Mouse (Mus musculus): ENCODE measurements around the gene P2ry12. TPM values are rescaled to one million over a fixed set of nuclear protein-coding genes. Genes with fewer than 3 reads are reported as not detected.

The P2ry12 gene
- polyA plus RNA-seq, 1 experiment from 2014 or later: 0.96 TPM

- H3K36me3 ChIP-seq (ENCODE audit: control insufficient read depth, insufficient read depth, low read length): peaks cover 9% of the 10 kb centered on the region; the same call in 1 of the 2 replicates
- no peaks in the 10 kb centered on the region for H3K9me3 ChIP-seq (ENCODE audit: control insufficient read depth, low read length)
- 86% methylated on average over 9 of the region's 9 CpGs for WGBS
- no peaks in the 10 kb centered on the region for H3K27me3 ChIP-seq (ENCODE audit: control insufficient read depth, insufficient read depth, low read length)
- no peak overlapping the region for H3K4me3 ChIP-seq (ENCODE audit: control insufficient read depth in 1 of 2, insufficient read depth in 1 of 2, low read depth in 1 of 2, low read length in 2 of 2)
- H3K4me2 ChIP-seq (ENCODE audit: low read length): no peak overlapping the region
- ATAC-seq (ENCODE audit: insufficient number of reproducible peaks, insufficient read depth, low FRiP score, low read depth): no peak
- no peak overlapping the region for H3K9ac ChIP-seq (ENCODE audit: low read length)
- no peaks in the 10 kb centered on the region for H3K4me1 ChIP-seq (ENCODE audit: control insufficient read depth in 2 of 2, insufficient read depth in 2 of 2, low read length in 2 of 2)
- no peak overlapping the region for H3K27ac ChIP-seq (replicated peaks in 1 of 2; ENCODE audit: control insufficient read depth in 1 of 2, insufficient read depth in 1 of 2, low read depth in 2 of 2, low read length in 2 of 2)
These were observed 780 bp downstream of the P2ry12 start for GRCm38 (mm10) chr3:59261709-59262472.

- H3K27ac ChIP-seq (replicated peaks in 1 of 2; ENCODE audit: control insufficient read depth in 1 of 2, insufficient read depth in 1 of 2, low read depth in 2 of 2, low read length in 2 of 2): no peak overlapping the region
- ATAC-seq (ENCODE audit: insufficient number of reproducible peaks, insufficient read depth, low FRiP score, low read depth): no peak
- H3K4me3 ChIP-seq (ENCODE audit: control insufficient read depth in 1 of 2, insufficient read depth in 1 of 2, low read depth in 1 of 2, low read length in 2 of 2): no peak overlapping the region
- no peak overlapping the region for H3K9ac ChIP-seq (ENCODE audit: low read length)
- no peaks in the 10 kb centered on the region for H3K27me3 ChIP-seq (ENCODE audit: control insufficient read depth, insufficient read depth, low read length)
- H3K9me3 ChIP-seq (ENCODE audit: control insufficient read depth, low read length): no peaks in the 10 kb centered on the region
- no peak overlapping the region for H3K4me2 ChIP-seq (ENCODE audit: low read length)
- WGBS: 72% methylated on average over 5 of the region's 5 CpGs
- no peaks in the 10 kb centered on the region for H3K4me1 ChIP-seq (ENCODE audit: control insufficient read depth in 2 of 2, insufficient read depth in 2 of 2, low read length in 2 of 2)
- H3K36me3 ChIP-seq (ENCODE audit: control insufficient read depth, insufficient read depth, low read length): peaks cover 9% of the 10 kb centered on the region; the same call in 1 of the 2 replicates
These were observed 1.9 kb downstream of the P2ry12 start for GRCm38 (mm10) chr3:59260745-59261144.

DNA sequence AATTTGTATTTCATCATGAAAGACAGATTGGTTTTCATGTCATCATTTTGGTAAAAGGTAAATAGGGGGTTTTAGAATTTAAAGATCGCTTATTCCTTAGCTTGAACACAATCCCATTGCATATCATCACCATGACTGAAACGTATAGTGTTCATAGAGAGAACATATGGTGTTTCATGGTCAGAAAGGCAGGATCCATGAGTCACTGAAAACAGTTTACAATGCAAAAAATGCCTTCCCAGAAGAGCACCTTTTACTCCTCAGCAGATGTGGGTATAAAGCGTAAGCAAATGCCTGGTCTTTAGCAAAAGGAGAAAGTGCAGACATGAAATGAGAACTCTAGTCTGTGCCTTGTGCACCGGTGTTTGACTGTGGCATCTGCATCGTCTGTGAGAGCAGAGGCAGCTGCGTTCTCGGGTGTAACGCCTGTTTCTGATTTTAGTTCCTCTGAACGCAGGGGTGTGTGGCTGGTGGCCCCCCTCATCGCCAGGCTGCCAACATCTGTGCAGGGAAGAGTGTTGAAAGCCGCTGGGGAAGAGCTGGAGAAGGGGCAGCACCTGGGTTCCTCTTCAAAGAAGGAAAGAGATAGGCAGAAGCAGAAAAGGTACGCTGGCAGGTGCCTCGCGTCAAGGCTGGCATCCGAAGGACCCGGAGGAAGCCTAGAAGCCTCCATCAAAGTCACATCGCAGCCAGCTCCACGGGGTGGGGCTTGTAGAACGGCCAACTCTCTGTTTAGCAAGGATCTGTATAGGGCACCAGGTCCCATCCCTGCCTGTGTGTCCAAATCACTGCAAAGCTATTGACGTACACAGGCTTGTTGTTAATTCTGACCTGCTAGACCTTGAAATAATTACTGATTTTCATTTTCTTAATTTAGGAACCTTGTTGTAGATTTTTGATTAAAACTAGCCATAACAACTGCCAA is 4.7 kb downstream of the P2ry12 start:
- Histone ChIP-seq H3K4me1 (ENCODE audit: control insufficient read depth in 2 of 2, insufficient read depth in 2 of 2, low read length in 2 of 2) (no peaks in the 10 kb centered on the region), H3K27ac (replicated peaks in 1 of 2; ENCODE audit: control insufficient read depth in 1 of 2, insufficient read depth in 1 of 2, low read depth in 2 of 2, low read length in 2 of 2) (no peak overlapping the region), H3K9ac (ENCODE audit: low read length) (no peak overlapping the region), H3K9me3 (ENCODE audit: control insufficient read depth, low read length) (no peaks in the 10 kb centered on the region), H3K36me3 (ENCODE audit: control insufficient read depth, insufficient read depth, low read length) (0 out of 2 replicates have a peak, but pooled peaks cover 3% of the 10 kb centered on the region), H3K4me2 (ENCODE audit: low read length) (no peak overlapping the region), H3K27me3 (ENCODE audit: control insufficient read depth, insufficient read depth, low read length) (no peaks in the 10 kb centered on the region), H3K4me3 (ENCODE audit: control insufficient read depth in 1 of 2, insufficient read depth in 1 of 2, low read depth in 1 of 2, low read length in 2 of 2) (no peak overlapping the region)
- ATAC-seq (ENCODE audit: insufficient number of reproducible peaks, insufficient read depth, low FRiP score, low read depth): no peak
- WGBS: 82% methylated on average over 20 of the region's 20 CpGs

DNA sequence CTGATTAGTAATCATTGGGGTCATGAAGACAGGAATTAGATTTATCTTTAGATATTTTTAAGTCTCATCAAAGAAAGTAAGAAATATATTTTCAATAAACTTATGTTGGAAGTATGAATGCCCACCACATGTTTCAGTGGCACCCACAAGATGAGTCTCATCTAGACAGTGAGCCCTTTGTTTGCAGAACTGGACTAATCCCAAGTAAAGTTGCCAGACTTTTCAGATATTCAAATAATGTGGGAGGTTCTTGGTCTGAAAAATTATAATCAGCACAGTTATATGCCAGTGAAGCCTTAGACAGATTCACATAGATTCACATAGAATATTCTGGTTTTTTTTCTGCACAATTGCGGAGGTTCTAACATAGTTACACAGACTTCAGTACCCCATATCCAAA is 12.2 kb downstream of the P2ry12 start:
- no peak for ATAC-seq (ENCODE audit: insufficient number of reproducible peaks, insufficient read depth, low FRiP score, low read depth)

DNA sequence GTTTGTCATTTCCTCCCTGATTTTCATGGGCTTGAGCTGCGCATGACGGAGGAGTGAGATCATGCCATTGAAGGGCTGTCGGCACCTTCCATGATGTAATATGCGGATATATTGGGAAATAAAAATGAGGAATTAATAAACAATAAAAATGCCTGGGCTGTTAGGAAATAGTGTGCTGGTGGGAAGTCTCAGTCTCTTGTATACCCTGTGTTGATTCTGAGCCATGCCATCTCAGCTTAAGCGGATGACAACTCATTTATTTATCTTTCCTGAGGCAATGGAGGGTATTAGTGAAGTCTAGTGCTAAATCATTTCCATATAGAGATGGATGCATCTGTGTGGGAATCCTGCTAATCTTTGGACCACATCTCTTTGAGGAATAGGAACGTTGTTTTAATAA is 14.6 kb downstream of the P2ry12 start:
- Histone ChIP-seq H3K9ac (ENCODE audit: low read length) (no peak overlapping the region), H3K27ac (replicated peaks in 1 of 2; ENCODE audit: control insufficient read depth in 1 of 2, insufficient read depth in 1 of 2, low read depth in 2 of 2, low read length in 2 of 2) (no peak overlapping the region), H3K4me3 (ENCODE audit: control insufficient read depth in 1 of 2, insufficient read depth in 1 of 2, low read depth in 1 of 2, low read length in 2 of 2) (no peak overlapping the region), H3K36me3 (ENCODE audit: control insufficient read depth, insufficient read depth, low read length) (no peaks in the 10 kb centered on the region), H3K27me3 (ENCODE audit: control insufficient read depth, insufficient read depth, low read length) (no peaks in the 10 kb centered on the region), H3K4me1 (ENCODE audit: control insufficient read depth in 2 of 2, insufficient read depth in 2 of 2, low read length in 2 of 2) (peaks cover 0 to 9% of the 10 kb centered on the region in 2 experiments), H3K9me3 (ENCODE audit: control insufficient read depth, low read length) (no peaks in the 10 kb centered on the region), H3K4me2 (ENCODE audit: low read length) (no peak overlapping the region)
- ATAC-seq (ENCODE audit: insufficient number of reproducible peaks, insufficient read depth, low FRiP score, low read depth): no peak
- WGBS: 84% methylated on average over 6 of the region's 6 CpGs

More for the DNA sequence above, 12.2 kb downstream of the P2ry12 start:
- H3K9ac ChIP-seq (ENCODE audit: low read length): no peak overlapping the region
- WGBS: 95% methylated on average over 1 of the region's 1 CpGs
- H3K36me3 ChIP-seq (ENCODE audit: control insufficient read depth, insufficient read depth, low read length): no peaks in the 10 kb centered on the region
- no peak overlapping the region for H3K27ac ChIP-seq (replicated peaks in 1 of 2; ENCODE audit: control insufficient read depth in 1 of 2, insufficient read depth in 1 of 2, low read depth in 2 of 2, low read length in 2 of 2)
- no peaks in the 10 kb centered on the region for H3K27me3 ChIP-seq (ENCODE audit: control insufficient read depth, insufficient read depth, low read length)
- no peaks in the 10 kb centered on the region for H3K9me3 ChIP-seq (ENCODE audit: control insufficient read depth, low read length)
- no peaks in the 10 kb centered on the region for H3K4me1 ChIP-seq (ENCODE audit: control insufficient read depth in 2 of 2, insufficient read depth in 2 of 2, low read length in 2 of 2)
- no peak overlapping the region for H3K4me3 ChIP-seq (ENCODE audit: control insufficient read depth in 1 of 2, insufficient read depth in 1 of 2, low read depth in 1 of 2, low read length in 2 of 2)
- no peak overlapping the region for H3K4me2 ChIP-seq (ENCODE audit: low read length)

DNA sequence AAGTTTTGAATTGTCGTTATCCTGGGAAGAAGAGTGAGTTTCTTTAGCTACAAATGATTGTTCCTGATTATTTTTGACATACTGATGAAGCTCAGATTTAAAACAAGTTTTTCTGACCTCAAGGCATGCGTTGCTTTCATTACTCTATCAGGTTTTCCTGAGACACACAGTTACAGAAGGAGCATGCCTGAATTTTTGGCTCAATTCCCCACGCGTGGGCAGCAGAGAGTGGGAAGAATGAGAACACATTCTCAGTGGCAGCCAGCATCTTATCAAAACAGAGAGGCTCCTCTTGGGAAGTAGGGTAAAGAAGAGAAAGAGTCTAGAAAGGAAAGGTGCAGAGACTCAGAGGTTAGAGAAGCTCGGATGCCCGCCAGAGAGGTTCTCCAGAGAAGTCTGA is 19.3 kb downstream of the P2ry12 start:
- Histone ChIP-seq H3K4me1 (ENCODE audit: control insufficient read depth in 2 of 2, insufficient read depth in 2 of 2, low read length in 2 of 2) (peaks cover 0 to 12% of the 10 kb centered on the region in 2 experiments), H3K36me3 (ENCODE audit: control insufficient read depth, insufficient read depth, low read length) (no peaks in the 10 kb centered on the region), H3K27ac (replicated peaks in 1 of 2; ENCODE audit: control insufficient read depth in 1 of 2, insufficient read depth in 1 of 2, low read depth in 2 of 2, low read length in 2 of 2) (peak overlapping the region; percentile 27 to 33; a peak in 2 of 4 replicates), H3K9ac (ENCODE audit: low read length) (no peak overlapping the region), H3K9me3 (ENCODE audit: control insufficient read depth, low read length) (no peaks in the 10 kb centered on the region), H3K27me3 (ENCODE audit: control insufficient read depth, insufficient read depth, low read length) (no peaks in the 10 kb centered on the region), H3K4me2 (ENCODE audit: low read length) (no peak overlapping the region), H3K4me3 (ENCODE audit: control insufficient read depth in 1 of 2, insufficient read depth in 1 of 2, low read depth in 1 of 2, low read length in 2 of 2) (no peak overlapping the region)
- 46% methylated on average over 6 of the region's 6 CpGs for WGBS
- ATAC-seq (ENCODE audit: insufficient number of reproducible peaks, insufficient read depth, low FRiP score, low read depth): no peak

- ATAC-seq (ENCODE audit: insufficient number of reproducible peaks, insufficient read depth, low FRiP score, low read depth): no peak
- Histone ChIP-seq H3K9ac (ENCODE audit: low read length) (no peak overlapping the region), H3K36me3 (ENCODE audit: control insufficient read depth, insufficient read depth, low read length) (no peaks in the 10 kb centered on the region), H3K27ac (replicated peaks in 1 of 2; ENCODE audit: control insufficient read depth in 1 of 2, insufficient read depth in 1 of 2, low read depth in 2 of 2, low read length in 2 of 2) (no peak overlapping the region), H3K4me3 (ENCODE audit: control insufficient read depth in 1 of 2, insufficient read depth in 1 of 2, low read depth in 1 of 2, low read length in 2 of 2) (no peak overlapping the region), H3K4me2 (ENCODE audit: low read length) (no peak overlapping the region), H3K9me3 (ENCODE audit: control insufficient read depth, low read length) (no peaks in the 10 kb centered on the region), H3K4me1 (ENCODE audit: control insufficient read depth in 2 of 2, insufficient read depth in 2 of 2, low read length in 2 of 2) (no peaks in the 10 kb centered on the region), H3K27me3 (ENCODE audit: control insufficient read depth, insufficient read depth, low read length) (no peaks in the 10 kb centered on the region)
- 81% methylated on average over 5 of the region's 5 CpGs for WGBS
These were observed 27.8 kb downstream of the P2ry12 start for GRCm38 (mm10) chr3:59234878-59235277.
